Mouse (Mus musculus) kidney, adult 2 months (tissue): ENCODE measurements at regions not wholly inside any gene's neighbourhood (a gene's known extent, or its start where the extent isn't known, plus 50 kb on each side); places are given as distances from the start of the nearest gene placed in this dataset.

Experiments
- CTCF ChIP-seq: fragments of 200-500 bp; conservative IDR thresholded peaks from 2 replicates; pipeline ENCODE4 v1.5.1; 2011; ENCODE audit warnings: low read depth, mild to moderate bottlenecking, control low read depth, low read length, moderate library complexity, mixed read lengths; ENCODE audit not compliant: insufficient read depth, insufficient read length
- POLR2A ChIP-seq: fragments of 200-500 bp; IDR thresholded peaks from one replicate; pipeline ENCODE4 v1.6.1; 2011; ENCODE audit warnings: low read depth, low read length, control low read depth

DNA sequence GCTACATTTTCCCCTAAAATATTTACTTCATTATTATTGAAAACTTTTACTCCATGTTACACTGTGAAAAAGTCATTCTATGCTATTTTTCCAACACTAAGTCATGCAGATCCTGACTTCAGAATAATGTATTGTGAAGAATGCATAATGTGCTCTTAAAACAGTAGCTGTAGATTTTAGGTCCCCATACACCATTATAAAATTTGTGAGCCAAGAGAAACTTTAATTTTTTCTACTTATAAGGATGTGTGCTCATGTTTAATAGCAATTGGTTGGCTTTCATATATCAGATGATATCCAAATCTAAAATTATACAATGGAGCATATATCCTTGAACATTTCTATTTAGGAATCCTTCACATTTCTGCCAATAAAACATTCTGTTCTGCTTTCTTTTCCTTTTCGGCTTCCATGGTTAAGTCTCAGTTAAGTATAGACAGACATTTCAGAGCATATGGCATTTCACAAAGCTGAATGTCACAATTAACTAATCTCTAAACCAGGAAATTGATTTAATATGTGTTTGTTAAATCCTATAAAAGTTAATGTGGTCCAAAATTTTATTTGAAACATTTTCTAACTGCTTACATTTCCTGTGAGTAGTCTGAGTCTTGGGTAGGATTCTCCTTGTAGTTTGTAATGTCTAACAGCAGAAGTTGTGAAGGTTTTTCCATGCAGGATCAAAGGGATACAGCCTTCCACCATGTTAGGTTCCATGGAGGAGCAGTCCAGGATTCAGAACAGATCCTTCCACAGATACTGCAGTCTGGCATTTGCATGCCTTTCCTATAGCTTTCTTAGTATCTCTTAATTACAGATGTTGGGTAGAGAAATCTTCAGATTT lies 1567.6 kb downstream of the Kcnt2 start:
- no peak for TF ChIP-seq CTCF
- TF ChIP-seq POLR2A = no peak
